Mouse (Mus musculus) heart, postnatal 0 days (tissue): ENCODE measurements at regions not wholly inside any gene's neighbourhood (a gene's known extent, or its start where the extent isn't known, plus 50 kb on each side); places are given as distances from the start of the nearest gene placed in this dataset.

Experiments used
- CTCF ChIP-seq: IDR thresholded peaks from 2 replicates; pipeline ENCODE4 v1.5.1; 2016; ENCODE audit warnings: antibody characterized with exemption, control low read depth, low read depth
- EP300 ChIP-seq: IDR thresholded peaks from 2 replicates; pipeline ENCODE4 v1.6.1; 2016; ENCODE audit warnings: antibody characterized with exemption, low read depth

DNA sequence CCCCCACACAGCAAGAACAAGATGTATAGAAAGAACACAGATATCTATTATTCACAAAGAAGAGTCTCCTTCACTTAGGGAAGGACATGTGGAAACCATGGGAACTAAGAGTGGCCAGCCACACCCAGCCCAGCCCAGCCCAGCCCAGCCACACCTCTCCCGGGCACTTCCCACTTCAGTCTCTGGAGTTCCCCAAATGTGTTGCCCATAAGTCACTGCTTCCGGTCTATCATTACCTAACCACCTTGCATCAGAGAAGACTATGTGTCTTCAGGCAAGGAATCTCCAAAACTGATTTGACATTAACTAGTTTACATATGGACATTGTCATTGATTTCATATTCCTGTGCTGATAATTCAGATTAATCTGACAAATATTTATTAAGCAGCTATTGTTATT, 147.6 kb downstream of the Nfkbiz start:
- no peak for TF ChIP-seq EP300
- no peak for TF ChIP-seq CTCF
